Mouse (Mus musculus) myocyte (in vitro differentiated cells): ENCODE data around the gene Ccn1. TPM values are rescaled to one million over a fixed set of nuclear protein-coding genes. Genes with fewer than 3 reads are reported as not detected.
A peak's percentile ranks its signal among the peaks of the same experiment; 100 is the strongest.

ENCODE experiments used
- H3K27me3 ChIP-seq: one replicate; pipeline ENCODE4 v1.6.1; 2011; ENCODE audit not compliant: control insufficient read depth, insufficient read depth, insufficient read length
- H3K36me3 ChIP-seq: one replicate; pipeline ENCODE4 v1.6.1; 2011; ENCODE audit not compliant: control insufficient read depth, insufficient read depth
- H3K4me2 ChIP-seq: one replicate; pipeline ENCODE4 v1.6.1; 2011; ENCODE audit warnings: low read depth, control low read depth
- H3K4me3 ChIP-seq: one replicate; pipeline ENCODE4 v1.5.1; 2011; ENCODE audit warnings: mild to moderate bottlenecking, control low read depth, moderate library complexity
- H3K79me2 ChIP-seq: one replicate; pipeline ENCODE4 v1.6.1; 2011; ENCODE audit not compliant: control insufficient read depth, insufficient read depth
- H3ac ChIP-seq: one replicate; pipeline ENCODE4 v1.6.1; 2011; ENCODE audit not compliant: control insufficient read depth, insufficient read length
- CEBPB ChIP-seq: IDR thresholded peaks from 2 replicates; pipeline ENCODE4 v1.6.1; 2011; ENCODE audit warnings: mild to moderate bottlenecking, moderate library complexity; ENCODE audit not compliant: poor library complexity, insufficient read depth, severe bottlenecking
- E2F4 ChIP-seq: IDR thresholded peaks from one replicate; pipeline ENCODE4 v1.6.1; 2011; ENCODE audit warnings: mild to moderate bottlenecking, control low read depth, moderate library complexity; ENCODE audit not compliant: insufficient read depth
- MAX ChIP-seq: IDR thresholded peaks from one replicate; pipeline ENCODE4 v1.6.1; 2011; ENCODE audit warnings: low read depth, mild to moderate bottlenecking, control low read depth
- MYOD1 ChIP-seq, 3 experiments: IDR thresholded peaks; one replicate each; pipeline ENCODE4 v1.6.1; 2011; ENCODE audit warnings: control low read depth in 2 of 3, low read depth in 2 of 3, mild to moderate bottlenecking in 2 of 3, moderate library complexity in 1 of 3; ENCODE audit not compliant: insufficient read length in 2 of 3, control insufficient read depth in 1 of 3
- MYOG ChIP-seq, 3 experiments: IDR thresholded peaks; one replicate each; pipeline ENCODE4 v1.6.1; 2011; ENCODE audit warnings: control low read depth in 2 of 3, low read depth in 2 of 3, mild to moderate bottlenecking in 2 of 3; ENCODE audit not compliant: insufficient read length in 2 of 3, control insufficient read depth in 1 of 3, insufficient read depth in 1 of 3
- POLR2A ChIP-seq: IDR thresholded peaks from one replicate; pipeline ENCODE4 v1.6.1; 2011; ENCODE audit warnings: low read depth, mild to moderate bottlenecking, control low read depth, moderate library complexity; ENCODE audit not compliant: insufficient read length
- POLR2AphosphoS2 ChIP-seq: IDR thresholded peaks from one replicate; pipeline ENCODE4 v1.6.1; 2011; ENCODE audit warnings: low read depth, control low read depth; ENCODE audit not compliant: insufficient read length
- REST ChIP-seq: IDR thresholded peaks from one replicate; pipeline ENCODE4 v1.6.1; 2011; ENCODE audit warnings: mild to moderate bottlenecking, control low read depth, moderate library complexity; ENCODE audit not compliant: insufficient read depth, insufficient read length
- SRF ChIP-seq: IDR thresholded peaks from one replicate; pipeline ENCODE4 v1.6.1; 2011; ENCODE audit warnings: low read depth; ENCODE audit not compliant: control insufficient read depth, insufficient read length
- TCF12 ChIP-seq: IDR thresholded peaks from one replicate; pipeline ENCODE4 v1.6.1; 2011; ENCODE audit warnings: mild to moderate bottlenecking, control low read depth; ENCODE audit not compliant: poor library complexity, insufficient read depth, severe bottlenecking
- TCF3 ChIP-seq: IDR thresholded peaks from one replicate; pipeline ENCODE4 v1.6.1; 2011; ENCODE audit warnings: low read depth, control low read depth; ENCODE audit not compliant: insufficient read length
- USF1 ChIP-seq: IDR thresholded peaks from one replicate; pipeline ENCODE4 v1.6.1; 2011; ENCODE audit warnings: low read depth, mild to moderate bottlenecking, control low read depth, moderate library complexity
- polyA plus RNA-seq: library from polyadenylated mRNA; unstranded; fragments of >200 nt; fragmentation: generic; extraction: Trizol; gene quantifications from one replicate; pipeline ENCODE4 v1.2.1, GENCODE M21; 2012; ENCODE audit warnings: missing spikeins

Ccn1 gene
- polyA plus RNA-seq, 1 experiment = 49.6 TPM

DNA sequence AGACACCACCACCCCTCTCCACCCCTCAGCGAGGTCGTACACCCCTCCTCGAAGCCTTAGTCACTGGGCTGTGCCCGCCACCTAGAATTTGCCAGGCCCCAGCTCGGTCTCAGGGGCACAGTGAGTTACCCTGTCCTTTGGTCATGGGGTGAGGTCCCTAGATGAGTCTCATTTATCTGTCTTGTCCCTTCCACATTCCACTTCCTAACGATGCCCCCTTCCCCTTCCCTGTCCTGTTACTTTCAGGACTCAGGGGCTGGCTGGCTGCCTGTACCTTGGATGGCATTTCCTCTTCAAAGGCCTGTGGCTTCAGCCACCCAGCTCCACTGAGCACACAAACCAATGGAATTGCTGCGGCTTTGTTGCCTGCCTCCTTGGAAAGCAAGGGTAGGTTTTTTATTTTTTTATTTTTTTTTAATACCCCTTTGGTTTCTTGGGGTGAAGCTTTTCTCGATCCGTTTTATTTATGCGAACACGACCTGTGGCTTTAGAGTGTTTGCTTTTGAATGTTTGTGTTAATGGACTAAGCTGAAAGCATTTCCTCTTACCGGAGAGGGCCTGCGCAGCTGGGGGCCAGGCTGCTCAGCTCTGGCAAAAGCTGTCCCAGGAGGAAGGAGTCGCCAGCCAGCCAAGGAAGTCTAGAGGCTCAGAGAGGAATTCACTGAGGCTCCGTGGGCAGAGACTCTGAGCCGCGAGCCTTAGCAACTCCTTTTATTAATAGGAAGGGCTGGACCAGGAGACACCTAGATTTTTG is 35.2 kb downstream of the Ccn1 start:
- Histone ChIP-seq H3K27me3 (no peaks in the 10 kb centered on the region), H3K79me2 (no peaks in the 10 kb centered on the region), H3K36me3 (no peaks in the 10 kb centered on the region), H3K4me3 (no peak overlapping the region), H3ac (no peak overlapping the region), H3K4me2 (peak overlapping the region; percentile 4)
- TF ChIP-seq REST (no peak), POLR2A (no peak), POLR2AphosphoS2 (no peak), SRF (no peak), MYOD1 (IDR thresholded peaks at IDR 0.05; ENCODE audit: control insufficient read depth in 1 of 3, insufficient read length in 2 of 3, low read depth in 2 of 3) (no peak), TCF3 (no peak), CEBPB (no peak), USF1 (no peak), TCF12 (no peak), E2F4 (no peak)

DNA sequence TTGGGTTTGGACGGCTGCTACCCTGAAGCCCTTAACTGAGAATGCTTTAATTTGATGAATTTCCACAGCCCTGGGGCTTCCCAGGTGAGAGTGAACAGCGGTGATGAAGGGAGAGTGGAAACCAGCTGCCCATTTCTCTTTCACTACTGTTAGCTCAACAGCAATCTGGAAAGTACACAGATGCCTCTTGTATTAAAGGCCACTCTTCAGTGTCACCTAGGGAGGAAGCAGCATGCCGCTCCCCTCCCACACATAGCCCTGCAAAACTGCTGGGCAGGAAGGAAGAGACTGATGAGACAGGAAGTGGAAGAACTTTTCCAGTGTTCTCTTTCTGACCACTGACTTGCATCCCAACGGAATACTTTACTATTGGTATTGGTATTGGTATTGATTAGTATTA is 36.5 kb downstream of the Ccn1 start:
- Histone ChIP-seq H3ac (no peak overlapping the region), H3K27me3 (no peaks in the 10 kb centered on the region), H3K79me2 (no peaks in the 10 kb centered on the region), H3K4me3 (no peak overlapping the region), H3K4me2 (no peak overlapping the region), H3K36me3 (peaks cover under 1% of the 10 kb centered on the region)
- TF ChIP-seq POLR2A (no peak), REST (no peak), USF1 (no peak), E2F4 (no peak), POLR2AphosphoS2 (no peak), MAX (no peak), MYOD1 (IDR thresholded peaks at IDR 0.05; ENCODE audit: control insufficient read depth in 1 of 3, insufficient read length in 2 of 3, low read depth in 2 of 3) (no peak), TCF12 (no peak), TCF3 (no peak), SRF (no peak), CEBPB (no peak), MYOG (IDR thresholded peaks at IDR 0.05; ENCODE audit: control insufficient read depth in 1 of 3, insufficient read depth in 1 of 3, insufficient read length in 2 of 3, low read depth in 2 of 3) (no peak)

- Histone ChIP-seq H3K4me2 (no peak overlapping the region), H3K79me2 (no peaks in the 10 kb centered on the region), H3ac (no peak overlapping the region), H3K27me3 (no peaks in the 10 kb centered on the region), H3K36me3 (peaks cover 4% of the 10 kb centered on the region), H3K4me3 (no peak overlapping the region)
- TF ChIP-seq CEBPB = no peak
- no peak for TF ChIP-seq USF1
- no peak for TF ChIP-seq MYOG (IDR thresholded peaks at IDR 0.05; ENCODE audit: control insufficient read depth in 1 of 3, insufficient read depth in 1 of 3, insufficient read length in 2 of 3, low read depth in 2 of 3)
- TF ChIP-seq POLR2A = no peak
- TF ChIP-seq TCF3 = no peak
- TF ChIP-seq SRF = no peak
- no peak for TF ChIP-seq MYOD1 (IDR thresholded peaks at IDR 0.05; ENCODE audit: control insufficient read depth in 1 of 3, insufficient read length in 2 of 3, low read depth in 2 of 3)
- no peak for TF ChIP-seq REST
- no peak for TF ChIP-seq TCF12
- TF ChIP-seq MAX = no peak
These were observed 37.1 kb downstream of the Ccn1 start for GRCm38 (mm10) chr3:145612662-145613061.

DNA sequence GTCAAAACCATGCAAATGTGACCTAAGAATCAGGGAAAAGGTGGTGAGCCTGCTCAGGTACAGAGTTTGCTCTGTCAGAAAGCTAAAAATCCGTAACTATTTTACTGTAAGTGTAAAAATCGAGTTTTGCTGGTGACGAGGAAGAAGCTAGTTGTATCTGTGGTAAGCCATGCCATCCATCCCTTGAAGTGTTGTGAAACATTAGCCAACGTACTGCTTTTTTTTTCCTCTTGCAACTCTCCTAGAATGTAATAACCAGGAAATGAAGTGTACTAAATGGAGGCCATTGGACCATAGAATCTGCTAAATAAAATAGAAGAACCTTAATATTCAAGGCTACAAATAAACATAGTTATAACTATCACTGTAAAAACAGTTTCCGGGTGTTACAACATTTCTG is 41.5 kb downstream of the Ccn1 start:
- Histone ChIP-seq H3K4me3 (no peak overlapping the region), H3K4me2 (no peak overlapping the region), H3K79me2 (no peaks in the 10 kb centered on the region), H3ac (no peak overlapping the region), H3K36me3 (peaks cover 27% of the 10 kb centered on the region), H3K27me3 (no peaks in the 10 kb centered on the region)
- TF ChIP-seq POLR2AphosphoS2 (no peak), TCF12 (no peak), MYOD1 (IDR thresholded peaks at IDR 0.05; ENCODE audit: control insufficient read depth in 1 of 3, insufficient read length in 2 of 3, low read depth in 2 of 3) (no peak), MYOG (IDR thresholded peaks at IDR 0.05; ENCODE audit: control insufficient read depth in 1 of 3, insufficient read depth in 1 of 3, insufficient read length in 2 of 3, low read depth in 2 of 3) (no peak), REST (no peak)
